Mouse (Mus musculus) retina, embryonic 14.5 days (tissue): ENCODE data around the gene Abl2.
A peak's percentile ranks its signal among the peaks of the same experiment; 100 is the strongest.

Source experiments
- DNase-seq: peaks from one replicate; pipeline ENCODE4 v3.0.0-alpha.2; 2015; ENCODE audit warnings: low spot score

Gene Abl2

GRCm38 (mm10) chr1:156671921-156672320 lies 113.3 kb downstream of the Abl2 start:
- DNase-seq: no peak

- DNase-seq: peak; percentile 68
Measured at GRCm38 (mm10) chr1:156672720-156673475, 114.3 kb downstream of the Abl2 start.

GRCm38 (mm10) chr1:156673476-156674194 lies 115.0 kb downstream of the Abl2 start:
- peak; percentile 42 for DNase-seq

- DNase-seq: peak; percentile 78
Measured at GRCm38 (mm10) chr1:156674195-156675000, 115.8 kb downstream of the Abl2 start, which contains the start of gene Tor3a. Gene Tor3a, minus strand, starts transcription at chr1:156674356.

- peak; percentile 78 for DNase-seq
Measured at GRCm38 (mm10) chr1:156676171-156676570, 117.6 kb downstream of the Abl2 start.

- no peak for DNase-seq
Measured at GRCm38 (mm10) chr1:156676596-156676995, 118.0 kb downstream of the Abl2 start.

- DNase-seq: peak; percentile 23
Measured at GRCm38 (mm10) chr1:156677230-156677629, 118.6 kb downstream of the Abl2 start.

GRCm38 (mm10) chr1:156679599-156679998 lies 121.0 kb downstream of the Abl2 start:
- DNase-seq: no peak

GRCm38 (mm10) chr1:156686025-156686661 lies 127.6 kb downstream of the Abl2 start:
- DNase-seq: no peak
